Mouse (Mus musculus) myocyte (in vitro differentiated cells): ENCODE measurements around the gene Magi3. TPM values are rescaled to one million over a fixed set of nuclear protein-coding genes. Genes with fewer than 3 reads are reported as not detected.

ENCODE experiments used
- H3K27me3 ChIP-seq: one replicate; pipeline ENCODE4 v1.6.1; 2011; ENCODE audit not compliant: control insufficient read depth, insufficient read depth, insufficient read length
- H3K36me3 ChIP-seq: one replicate; pipeline ENCODE4 v1.6.1; 2011; ENCODE audit not compliant: control insufficient read depth, insufficient read depth
- H3K4me2 ChIP-seq: one replicate; pipeline ENCODE4 v1.6.1; 2011; ENCODE audit warnings: low read depth, control low read depth
- H3K4me3 ChIP-seq: one replicate; pipeline ENCODE4 v1.5.1; 2011; ENCODE audit warnings: mild to moderate bottlenecking, control low read depth, moderate library complexity
- H3K79me2 ChIP-seq: one replicate; pipeline ENCODE4 v1.6.1; 2011; ENCODE audit not compliant: control insufficient read depth, insufficient read depth
- H3ac ChIP-seq: one replicate; pipeline ENCODE4 v1.6.1; 2011; ENCODE audit not compliant: control insufficient read depth, insufficient read length
- CEBPB ChIP-seq: IDR thresholded peaks from 2 replicates; pipeline ENCODE4 v1.6.1; 2011; ENCODE audit warnings: mild to moderate bottlenecking, moderate library complexity; ENCODE audit not compliant: poor library complexity, insufficient read depth, severe bottlenecking
- E2F4 ChIP-seq: IDR thresholded peaks from one replicate; pipeline ENCODE4 v1.6.1; 2011; ENCODE audit warnings: mild to moderate bottlenecking, control low read depth, moderate library complexity; ENCODE audit not compliant: insufficient read depth
- MAX ChIP-seq: IDR thresholded peaks from one replicate; pipeline ENCODE4 v1.6.1; 2011; ENCODE audit warnings: low read depth, mild to moderate bottlenecking, control low read depth
- MYOD1 ChIP-seq, 3 experiments: IDR thresholded peaks; one replicate each; pipeline ENCODE4 v1.6.1; 2011; ENCODE audit warnings: control low read depth in 2 of 3, low read depth in 2 of 3, mild to moderate bottlenecking in 2 of 3, moderate library complexity in 1 of 3; ENCODE audit not compliant: insufficient read length in 2 of 3, control insufficient read depth in 1 of 3
- MYOG ChIP-seq, 3 experiments: IDR thresholded peaks; one replicate each; pipeline ENCODE4 v1.6.1; 2011; ENCODE audit warnings: control low read depth in 2 of 3, low read depth in 2 of 3, mild to moderate bottlenecking in 2 of 3; ENCODE audit not compliant: insufficient read length in 2 of 3, control insufficient read depth in 1 of 3, insufficient read depth in 1 of 3
- POLR2A ChIP-seq: IDR thresholded peaks from one replicate; pipeline ENCODE4 v1.6.1; 2011; ENCODE audit warnings: low read depth, mild to moderate bottlenecking, control low read depth, moderate library complexity; ENCODE audit not compliant: insufficient read length
- POLR2AphosphoS2 ChIP-seq: IDR thresholded peaks from one replicate; pipeline ENCODE4 v1.6.1; 2011; ENCODE audit warnings: low read depth, control low read depth; ENCODE audit not compliant: insufficient read length
- REST ChIP-seq: IDR thresholded peaks from one replicate; pipeline ENCODE4 v1.6.1; 2011; ENCODE audit warnings: mild to moderate bottlenecking, control low read depth, moderate library complexity; ENCODE audit not compliant: insufficient read depth, insufficient read length
- SRF ChIP-seq: IDR thresholded peaks from one replicate; pipeline ENCODE4 v1.6.1; 2011; ENCODE audit warnings: low read depth; ENCODE audit not compliant: control insufficient read depth, insufficient read length
- TCF12 ChIP-seq: IDR thresholded peaks from one replicate; pipeline ENCODE4 v1.6.1; 2011; ENCODE audit warnings: mild to moderate bottlenecking, control low read depth; ENCODE audit not compliant: poor library complexity, insufficient read depth, severe bottlenecking
- TCF3 ChIP-seq: IDR thresholded peaks from one replicate; pipeline ENCODE4 v1.6.1; 2011; ENCODE audit warnings: low read depth, control low read depth; ENCODE audit not compliant: insufficient read length
- polyA plus RNA-seq: library from polyadenylated mRNA; unstranded; fragments of >200 nt; fragmentation: generic; extraction: Trizol; gene quantifications from one replicate; pipeline ENCODE4 v1.2.1, GENCODE M21; 2012; ENCODE audit warnings: missing spikeins

Magi3 gene
- polyA plus RNA-seq, 1 experiment: 5.5 TPM

DNA sequence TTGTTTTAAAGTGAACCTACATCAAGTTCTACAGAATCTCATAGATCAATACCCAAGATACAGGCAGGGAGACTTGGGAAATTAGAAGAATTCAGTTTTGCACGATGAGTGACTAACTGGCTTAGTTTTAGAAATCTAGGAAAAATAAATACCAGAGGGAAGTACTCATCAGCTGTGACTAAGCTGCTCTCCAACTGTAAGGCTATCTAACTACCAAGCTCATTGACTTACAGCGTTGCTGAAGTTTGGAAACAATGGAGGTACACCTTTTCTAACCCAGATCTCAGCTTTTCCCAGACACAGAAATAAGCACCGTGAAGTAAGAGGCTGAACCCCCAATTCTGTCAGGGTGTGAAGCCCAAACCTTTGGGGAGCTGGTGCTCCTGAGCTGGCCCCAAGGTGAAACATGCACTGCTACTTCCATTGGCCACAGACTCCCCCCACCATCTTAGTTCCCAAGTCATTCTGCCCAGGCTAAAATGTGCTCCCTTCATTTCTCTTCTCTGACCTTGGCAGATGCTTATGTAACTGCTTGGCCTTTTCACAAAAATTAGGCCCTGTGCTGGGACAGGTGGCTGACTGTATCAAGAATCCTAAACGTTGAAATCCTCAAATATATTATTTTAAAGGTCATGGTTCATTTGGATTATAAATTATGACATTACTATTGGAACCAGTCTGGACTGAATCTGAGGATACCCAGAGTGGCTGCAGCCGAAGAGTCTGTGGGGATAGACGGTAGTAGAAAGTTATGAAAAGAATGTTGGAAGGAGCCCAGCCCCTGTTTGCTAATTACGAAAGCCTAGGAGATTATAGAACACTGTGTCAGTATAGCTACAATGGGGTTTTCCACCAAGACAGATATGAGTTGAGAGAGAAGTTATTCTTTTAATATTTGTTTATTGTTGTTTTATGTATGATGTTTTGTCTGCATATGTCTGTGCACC, 13.5 kb upstream of the Magi3 start:
- Histone ChIP-seq H3K79me2 (no peaks in the 10 kb centered on the region), H3K4me2 (peak overlapping the region; percentile 46), H3K36me3 (no peaks in the 10 kb centered on the region), H3K27me3 (no peaks in the 10 kb centered on the region), H3K4me3 (no peak overlapping the region), H3ac (no peak overlapping the region)
- TF ChIP-seq REST: no peak
- no peak for TF ChIP-seq POLR2AphosphoS2
- no peak for TF ChIP-seq CEBPB
- TF ChIP-seq E2F4: no peak
- TF ChIP-seq TCF12: no peak
- TF ChIP-seq TCF3: no peak
- no peak for TF ChIP-seq MAX
- TF ChIP-seq SRF: no peak
- TF ChIP-seq MYOD1 (IDR thresholded peaks at IDR 0.05; ENCODE audit: control insufficient read depth in 1 of 3, insufficient read length in 2 of 3, low read depth in 2 of 3): no peak
- TF ChIP-seq MYOG (IDR thresholded peaks at IDR 0.05; ENCODE audit: control insufficient read depth in 1 of 3, insufficient read depth in 1 of 3, insufficient read length in 2 of 3, low read depth in 2 of 3): no peak
- no peak for TF ChIP-seq POLR2A

GRCm38 (mm10) chr3:104227438-104228111, 7.4 kb upstream of the Magi3 start:
- no peak for TF ChIP-seq E2F4
- TF ChIP-seq MYOG (IDR thresholded peaks at IDR 0.05; ENCODE audit: control insufficient read depth in 1 of 3, insufficient read depth in 1 of 3, insufficient read length in 2 of 3, low read depth in 2 of 3): no peak
- no peak for TF ChIP-seq MAX
- TF ChIP-seq POLR2A: no peak
- no peak for TF ChIP-seq CEBPB
- no peak for TF ChIP-seq POLR2AphosphoS2
- no peaks in the 10 kb centered on the region for H3K36me3 ChIP-seq
- no peak overlapping the region for H3K4me3 ChIP-seq
- H3K4me2 ChIP-seq: no peak overlapping the region
- no peaks in the 10 kb centered on the region for H3K27me3 ChIP-seq
- H3ac ChIP-seq: no peak overlapping the region
- no peaks in the 10 kb centered on the region for H3K79me2 ChIP-seq

DNA sequence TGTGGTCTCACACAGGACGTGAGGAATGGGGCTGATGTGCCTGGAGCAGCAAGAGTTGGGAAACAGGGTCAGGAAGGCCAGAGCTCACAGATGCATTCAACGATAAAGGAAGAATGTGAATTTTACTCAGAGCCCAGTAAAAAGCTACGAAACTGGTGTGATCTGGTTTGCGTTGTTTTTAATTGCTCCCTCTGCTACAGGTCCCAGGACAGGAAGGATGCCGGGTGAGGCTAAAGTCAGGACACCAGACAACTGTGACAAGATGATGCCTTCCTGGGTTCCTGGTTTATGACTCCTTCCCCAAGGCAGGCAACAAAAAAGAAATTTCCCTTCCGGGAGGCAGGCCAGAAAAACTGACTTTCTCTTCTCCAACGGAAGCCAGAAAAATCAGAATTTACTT, 6.6 kb upstream of the Magi3 start:
- no peaks in the 10 kb centered on the region for H3K27me3 ChIP-seq
- H3K79me2 ChIP-seq: no peaks in the 10 kb centered on the region
- no peak overlapping the region for H3ac ChIP-seq
- no peak for TF ChIP-seq MYOG (IDR thresholded peaks at IDR 0.05; ENCODE audit: control insufficient read depth in 1 of 3, insufficient read depth in 1 of 3, insufficient read length in 2 of 3, low read depth in 2 of 3)
- no peak for TF ChIP-seq SRF
- no peak for TF ChIP-seq MAX
- no peak for TF ChIP-seq POLR2A
- H3K4me3 ChIP-seq: no peak overlapping the region
- no peaks in the 10 kb centered on the region for H3K36me3 ChIP-seq
- no peak overlapping the region for H3K4me2 ChIP-seq

- Histone ChIP-seq H3K4me2 (peak overlapping the region; percentile 93), H3K27me3 (no peaks in the 10 kb centered on the region), H3K79me2 (peaks cover 29% of the 10 kb centered on the region), H3ac (no peak overlapping the region), H3K36me3 (no peaks in the 10 kb centered on the region), H3K4me3 (peak overlapping the region; percentile 72)
- TF ChIP-seq MYOD1 (IDR thresholded peaks at IDR 0.05; ENCODE audit: control insufficient read depth in 1 of 3, insufficient read length in 2 of 3, low read depth in 2 of 3): no peak
Measured at GRCm38 (mm10) chr3:104221156-104221555, 982 bp upstream of the Magi3 start.

GRCm38 (mm10) chr3:104219531-104220294, 461 bp downstream of the Magi3 start:
- Histone ChIP-seq H3K27me3 (no peaks in the 10 kb centered on the region), H3ac (peak overlapping the region; percentile 96), H3K4me2 (peak overlapping the region; percentile 89), H3K4me3 (peak overlapping the region; percentile 72), H3K36me3 (no peaks in the 10 kb centered on the region), H3K79me2 (peaks cover 43% of the 10 kb centered on the region)
- TF ChIP-seq MYOG (IDR thresholded peaks at IDR 0.05; ENCODE audit: control insufficient read depth in 1 of 3, insufficient read depth in 1 of 3, insufficient read length in 2 of 3, low read depth in 2 of 3) (peak in 2 of 3 experiments; percentile 63 to 67), MYOD1 (IDR thresholded peaks at IDR 0.05; ENCODE audit: control insufficient read depth in 1 of 3, insufficient read length in 2 of 3, low read depth in 2 of 3) (peak in 2 of 3 experiments; percentile 60 to 84), TCF12 (no peak), POLR2A (peak; percentile 20), REST (no peak)
